Mouse (Mus musculus): ENCODE results near the gene Gm20388.
A peak's percentile ranks its signal among the peaks of the same experiment; 100 is the strongest.
"Not testable (repeated sequence)": the region's sequence is repeated elsewhere in the genome, so short reads cannot be mapped to it uniquely, and the experiment has no call there.

Gene Gm20388

GRCm38 (mm10) chr8:123253451-123254098, 3342.9 kb downstream of the Gm20388 start:
- no peak for DNase-seq (ENCODE audit: low spot score)

GRCm38 (mm10) chr8:123254099-123254885, 3343.7 kb downstream of the Gm20388 start, which contains the start of the genes Zfp276 and Vps9d1:
Gene Zfp276, plus strand, starts transcription at chr8:123254195.
Gene Vps9d1, minus strand, starts transcription at chr8:123254348.
- DNase-seq (ENCODE audit: low spot score): peak; percentile 88

- DNase-seq (ENCODE audit: low spot score): no peak
Observed at GRCm38 (mm10) chr8:123255170-123255569, 3344.5 kb downstream of the Gm20388 start.

- DNase-seq (ENCODE audit: low spot score): no peak
Observed at GRCm38 (mm10) chr8:123257114-123257513, 3346.5 kb downstream of the Gm20388 start.

GRCm38 (mm10) chr8:123257593-123257992, 3347.0 kb downstream of the Gm20388 start:
- DNase-seq (ENCODE audit: low spot score): not testable (repeated sequence)

- no peak for DNase-seq (ENCODE audit: low spot score)
Observed at GRCm38 (mm10) chr8:123267926-123268656, 3357.4 kb downstream of the Gm20388 start.

- no peak for DNase-seq (ENCODE audit: low spot score)
Observed at GRCm38 (mm10) chr8:123271147-123271546, 3360.5 kb downstream of the Gm20388 start.

GRCm38 (mm10) chr8:123271901-123272300, 3361.3 kb downstream of the Gm20388 start:
- DNase-seq (ENCODE audit: low spot score): no peak

- no peak for DNase-seq (ENCODE audit: low spot score)
Observed at GRCm38 (mm10) chr8:123274447-123274846, 3363.8 kb downstream of the Gm20388 start.

- DNase-seq (ENCODE audit: low spot score): peak; percentile 28
Observed at GRCm38 (mm10) chr8:123275096-123275495, 3364.5 kb downstream of the Gm20388 start.

- no peak for DNase-seq (ENCODE audit: low spot score)
Observed at GRCm38 (mm10) chr8:123278445-123278844, 3367.8 kb downstream of the Gm20388 start.

GRCm38 (mm10) chr8:123279828-123280227, 3369.2 kb downstream of the Gm20388 start:
- DNase-seq (ENCODE audit: low spot score): no peak

GRCm38 (mm10) chr8:123280302-123281094, 3369.9 kb downstream of the Gm20388 start:
- DNase-seq (ENCODE audit: low spot score): no peak

- not testable (repeated sequence) for DNase-seq (ENCODE audit: low spot score)
Observed at GRCm38 (mm10) chr8:123282994-123283393, 3372.4 kb downstream of the Gm20388 start.

GRCm38 (mm10) chr8:123283991-123284390, 3373.3 kb downstream of the Gm20388 start:
- DNase-seq (ENCODE audit: low spot score): no peak

- no peak for DNase-seq (ENCODE audit: low spot score)
Observed at GRCm38 (mm10) chr8:123284493-123284892, 3373.9 kb downstream of the Gm20388 start.

- DNase-seq (ENCODE audit: low spot score): no peak
Observed at GRCm38 (mm10) chr8:123287362-123287761, 3376.7 kb downstream of the Gm20388 start.

- DNase-seq (ENCODE audit: low spot score): no peak
Observed at GRCm38 (mm10) chr8:123290166-123290565, 3379.5 kb downstream of the Gm20388 start.

GRCm38 (mm10) chr8:123290679-123291078, 3380.0 kb downstream of the Gm20388 start:
- DNase-seq (ENCODE audit: low spot score): no peak

- no peak for DNase-seq (ENCODE audit: low spot score)
Observed at GRCm38 (mm10) chr8:123291716-123292115, 3381.1 kb downstream of the Gm20388 start.

GRCm38 (mm10) chr8:123292281-123292680, 3381.6 kb downstream of the Gm20388 start:
- no peak for DNase-seq (ENCODE audit: low spot score)

- DNase-seq (ENCODE audit: low spot score): no peak
Observed at GRCm38 (mm10) chr8:123292785-123293184, 3382.1 kb downstream of the Gm20388 start.
